Mouse (Mus musculus) intestine, embryonic 15.5 days (tissue): ENCODE data around the gene Coq2. TPM values are rescaled to one million over a fixed set of nuclear protein-coding genes. Genes with fewer than 3 reads are reported as not detected.

Source experiments
- ATAC-seq: fragments of 200-750 bp; cut with Nextera tagmentation; 2 replicates; pipeline ENCODE4 v1.8.0; 2017; ENCODE audit warnings: moderate TSS enrichment, moderate library complexity
- H3K27ac ChIP-seq: fragments of 300-500 bp; sonication (generic); 2 replicates; pipeline ENCODE4 v1.5.1; 2015; ENCODE audit warnings: mild to moderate bottlenecking, inconsistent platforms
- H3K27me3 ChIP-seq: fragments of 300-500 bp; sonication (generic); replicated peaks from 2 replicates; pipeline ENCODE4 v1.6.1; 2015; ENCODE audit warnings: inconsistent platforms
- H3K36me3 ChIP-seq: fragments of 300-500 bp; sonication (generic); 2 replicates; pipeline ENCODE4 v1.6.1; 2015; ENCODE audit warnings: inconsistent platforms
- H3K4me1 ChIP-seq: fragments of 300-500 bp; sonication (generic); replicated peaks from 2 replicates; pipeline ENCODE4 v1.6.1; 2015; ENCODE audit warnings: inconsistent platforms
- H3K4me2 ChIP-seq: fragments of 300-500 bp; sonication (generic); replicated peaks from 2 replicates; pipeline ENCODE4 v1.6.1; 2015; ENCODE audit warnings: mild to moderate bottlenecking, inconsistent platforms
- H3K4me3 ChIP-seq: fragments of 300-500 bp; sonication (generic); replicated peaks from 2 replicates; pipeline ENCODE4 v1.5.1; 2015; ENCODE audit warnings: inconsistent platforms
- H3K9ac ChIP-seq: fragments of 300-500 bp; sonication (generic); 2 replicates; pipeline ENCODE4 v1.6.1; 2015; ENCODE audit warnings: inconsistent platforms
- H3K9me3 ChIP-seq: fragments of 300-500 bp; sonication (generic); 2 replicates; pipeline ENCODE4 v1.6.1; 2016; ENCODE audit warnings: inconsistent platforms
- WGBS: fragments of 180-500 bp; shearing (Covaris S2); methylation state at CpG from one replicate; pipeline ENCODE4 v1.1.7; 2015; 5-methylcytosine and 5-hydroxymethylcytosine counted together
- polyA plus RNA-seq: library from polyadenylated mRNA; unstranded; fragments of >200 nt; fragmentation: Nextera tagmentation; extraction: Ambion mirVana; gene quantifications from 2 replicates; pipeline ENCODE4 v1.2.1, GENCODE M21; 2015

Gene Coq2
- polyA plus RNA-seq, 1 experiment from 2014 or later, result 67.6 TPM

DNA sequence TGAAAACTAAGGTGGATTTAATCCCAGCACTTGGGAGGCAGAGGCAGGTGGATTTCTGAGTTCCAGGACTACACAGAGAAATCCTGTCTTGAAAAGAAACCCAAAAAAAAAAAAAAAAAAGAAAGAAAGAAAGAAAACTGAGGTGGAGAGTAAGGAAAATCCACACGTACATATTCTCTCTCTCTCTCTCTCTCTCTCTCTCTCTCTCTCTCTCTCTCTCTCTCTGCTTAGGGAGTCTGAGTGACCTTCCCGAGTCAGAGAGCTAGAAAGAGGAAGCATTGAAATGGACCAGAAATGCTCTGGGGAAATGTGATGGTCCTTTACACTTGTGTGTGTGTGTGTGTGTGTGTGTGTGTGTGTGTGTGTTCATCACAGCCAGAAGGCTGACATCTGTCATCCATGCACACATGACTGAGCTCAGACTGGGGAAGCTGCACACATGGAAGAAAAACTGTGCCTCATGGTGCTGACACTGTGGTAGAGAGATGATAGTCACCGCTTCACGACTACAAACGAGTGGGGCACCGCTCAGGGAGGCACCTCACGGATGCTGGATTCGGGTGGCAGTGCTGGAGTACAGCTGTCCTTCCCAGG lies 40.0 kb downstream of the Coq2 start:
- 87% methylated on average over 8 of the region's 8 CpGs for WGBS
- no peaks in the 10 kb centered on the region for H3K36me3 ChIP-seq

DNA sequence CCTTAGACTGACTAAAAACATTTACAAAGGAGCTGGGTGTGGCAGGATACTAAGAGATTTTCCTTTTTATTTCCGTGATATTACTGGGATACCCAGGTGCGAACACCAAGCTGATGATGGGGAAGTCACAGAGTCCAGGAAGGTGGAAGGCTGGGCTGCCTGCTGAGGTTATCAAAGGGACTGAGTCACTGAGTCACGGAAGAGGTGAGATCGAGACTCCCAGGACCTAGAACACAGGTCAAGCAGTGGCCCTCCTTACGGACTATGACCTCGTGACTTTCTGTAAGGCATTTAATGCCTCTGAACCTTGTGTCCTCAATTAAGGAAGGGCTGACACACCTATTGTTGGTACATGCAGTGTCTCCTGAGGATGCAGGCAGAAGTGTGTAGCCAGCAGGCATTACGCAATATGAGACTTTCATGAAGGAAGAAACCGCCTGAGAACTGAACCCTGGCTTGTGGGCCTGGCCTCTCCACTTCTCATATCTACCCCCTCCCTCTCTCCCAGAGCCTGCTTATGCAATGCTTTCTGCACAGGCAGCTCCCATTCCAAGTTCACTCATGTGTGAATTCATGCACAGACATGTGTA lies 42.3 kb downstream of the Coq2 start:
- H3K4me1 ChIP-seq, result 0 out of 2 replicates have a peak, but pooled peaks cover 6% of the 10 kb centered on the region
- ATAC-seq, result peak; percentile 92
- no peaks in the 10 kb centered on the region for H3K9me3 ChIP-seq
- H3K4me2 ChIP-seq, result no peak overlapping the region
- WGBS, result 62% methylated on average over 8 of the region's 8 CpGs
- H3K36me3 ChIP-seq, result no peaks in the 10 kb centered on the region
- peak overlapping the region; percentile 78 for H3K27ac ChIP-seq
- no peak overlapping the region for H3K9ac ChIP-seq
- H3K4me3 ChIP-seq, result no peak overlapping the region
- H3K27me3 ChIP-seq, result no peaks in the 10 kb centered on the region

More for the DNA sequence above, 40.0 kb downstream of the Coq2 start:
- Histone ChIP-seq H3K9me3 (no peaks in the 10 kb centered on the region), H3K4me1 (0 out of 2 replicates have a peak, but pooled peaks cover 10% of the 10 kb centered on the region), H3K27me3 (no peaks in the 10 kb centered on the region), H3K9ac (no peak overlapping the region), H3K4me2 (no peak overlapping the region), H3K4me3 (no peak overlapping the region), H3K27ac (no peak overlapping the region)
- no peak for ATAC-seq

DNA sequence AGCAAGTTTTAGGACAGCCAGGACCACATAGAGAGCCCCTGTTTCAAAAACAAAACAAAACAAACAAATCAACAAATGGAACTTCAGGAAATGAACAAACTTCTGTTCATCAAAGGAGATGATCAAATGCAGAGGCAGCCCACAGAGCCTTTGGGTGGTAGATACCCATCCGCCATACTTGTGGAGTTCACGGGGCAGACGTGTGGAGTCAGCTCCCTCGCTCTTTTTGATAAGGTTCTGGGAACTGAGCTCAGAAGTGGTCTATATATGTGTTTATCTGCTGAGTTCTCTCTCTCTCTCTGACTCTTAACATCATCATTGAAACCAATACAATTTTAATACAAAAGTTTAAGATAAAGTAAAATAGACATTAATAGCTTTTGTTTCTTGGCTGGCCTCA lies 46.1 kb downstream of the Coq2 start:
- no peak overlapping the region for H3K4me3 ChIP-seq
- peaks cover 3% of the 10 kb centered on the region for H3K4me1 ChIP-seq
- 95% methylated on average over 4 of the region's 4 CpGs for WGBS
- no peaks in the 10 kb centered on the region for H3K27me3 ChIP-seq
- no peak overlapping the region for H3K9ac ChIP-seq
- H3K4me2 ChIP-seq, result no peak overlapping the region
- no peak for ATAC-seq
- no peak overlapping the region for H3K27ac ChIP-seq
- no peaks in the 10 kb centered on the region for H3K36me3 ChIP-seq
- no peaks in the 10 kb centered on the region for H3K9me3 ChIP-seq

DNA sequence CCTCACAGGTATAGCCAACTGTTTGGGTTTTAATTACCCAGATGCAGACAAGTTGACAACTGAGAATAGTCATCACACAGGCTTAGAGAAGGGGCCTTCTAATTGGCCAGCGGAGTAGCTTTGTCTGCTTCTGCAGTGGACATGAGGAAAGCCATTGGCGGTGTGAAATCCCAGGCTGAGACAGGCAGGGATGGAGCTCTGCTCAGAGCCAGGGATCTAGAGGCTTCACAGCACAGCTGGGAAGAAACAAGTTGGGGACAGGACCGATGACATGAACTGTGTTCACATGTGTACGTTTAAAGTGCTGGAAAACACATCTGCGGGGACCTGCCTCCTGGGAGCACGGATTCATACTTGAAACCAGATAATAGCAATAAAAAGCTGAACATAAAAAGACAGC lies 48.4 kb downstream of the Coq2 start:
- no peaks in the 10 kb centered on the region for H3K36me3 ChIP-seq
- H3K4me1 ChIP-seq, result peaks cover 6% of the 10 kb centered on the region
- H3K4me3 ChIP-seq, result no peak overlapping the region
- H3K27ac ChIP-seq, result no peak overlapping the region
- no peaks in the 10 kb centered on the region for H3K27me3 ChIP-seq
- WGBS, result 38% methylated on average over 6 of the region's 6 CpGs
- H3K9me3 ChIP-seq, result no peaks in the 10 kb centered on the region
- no peak overlapping the region for H3K4me2 ChIP-seq
- H3K9ac ChIP-seq, result no peak overlapping the region
- ATAC-seq, result peak; percentile 29; the same call in 1 of the 2 replicates

DNA sequence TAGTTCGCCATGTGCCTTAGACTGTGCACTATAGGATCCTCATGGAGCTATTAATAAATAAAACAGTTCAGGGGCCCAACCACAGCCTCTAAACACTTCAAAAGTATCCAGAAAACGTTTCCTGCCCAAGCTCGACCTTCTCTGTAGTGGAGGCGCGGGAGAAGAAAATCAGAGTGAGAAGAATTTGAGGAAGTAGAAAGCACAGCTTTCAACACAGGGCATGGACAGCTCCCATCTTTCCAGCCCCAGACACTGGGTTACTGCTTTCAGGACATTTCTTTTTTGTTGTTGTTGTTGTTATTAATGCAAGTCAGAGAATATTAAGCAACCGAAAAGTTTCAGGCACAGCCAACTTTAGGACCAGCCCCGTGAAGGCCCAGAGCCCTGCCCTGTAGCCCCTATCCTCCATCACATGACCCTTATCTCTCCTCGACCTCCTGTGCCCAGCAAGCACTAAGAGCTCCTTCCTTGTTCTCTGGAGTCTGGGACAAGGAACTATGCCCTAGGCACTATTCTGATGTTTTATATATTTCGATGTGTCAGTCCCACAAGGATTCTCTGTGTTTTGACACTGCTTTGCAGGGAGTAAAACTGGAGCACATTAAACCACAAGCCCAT lies 50.1 kb downstream of the Coq2 start:
- Histone ChIP-seq H3K4me3 (no peak overlapping the region), H3K4me2 (no peak overlapping the region), H3K27me3 (no peaks in the 10 kb centered on the region), H3K9ac (no peak overlapping the region), H3K4me1 (peaks cover 6% of the 10 kb centered on the region), H3K9me3 (no peaks in the 10 kb centered on the region), H3K27ac (no peak overlapping the region), H3K36me3 (no peaks in the 10 kb centered on the region)
- ATAC-seq, result peak; percentile 44; the same call in 1 of the 2 replicates
- 64% methylated on average over 9 of the region's 9 CpGs for WGBS

DNA sequence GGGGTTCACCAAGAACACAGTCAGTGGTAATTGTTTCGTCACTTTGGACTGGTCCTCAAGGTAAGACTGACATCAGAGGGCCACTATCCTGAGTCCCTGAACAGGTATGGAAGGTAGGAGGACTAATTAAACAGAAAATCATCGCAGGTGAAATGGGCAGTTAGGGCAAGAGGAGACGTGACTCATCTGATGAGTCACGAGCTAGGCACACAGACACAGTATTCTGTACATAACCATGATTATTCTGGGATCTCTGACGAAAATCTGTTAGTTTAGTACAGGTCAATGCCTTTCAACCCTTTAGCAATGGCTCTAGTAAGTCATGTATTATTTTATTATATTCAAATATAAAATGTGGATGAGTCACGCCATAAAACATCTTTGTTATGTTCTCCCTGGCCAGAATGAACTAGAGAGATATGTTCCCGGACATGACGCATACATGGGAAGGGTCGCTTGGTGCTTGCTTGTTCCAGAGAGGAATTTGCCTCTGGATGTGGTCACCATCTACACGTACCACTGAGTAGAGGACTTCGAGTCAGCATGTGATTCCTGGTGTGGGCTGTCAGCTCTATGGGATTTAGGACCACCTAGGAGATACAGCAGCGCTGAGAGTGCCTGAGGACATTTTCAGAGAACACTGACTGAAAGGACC lies 52.3 kb downstream of the Coq2 start:
- H3K9ac ChIP-seq, result no peak overlapping the region
- H3K4me3 ChIP-seq, result no peak overlapping the region
- H3K9me3 ChIP-seq, result no peaks in the 10 kb centered on the region
- H3K36me3 ChIP-seq, result no peaks in the 10 kb centered on the region
- WGBS, result 80% methylated on average over 12 of the region's 12 CpGs
- ATAC-seq, result no peak
- H3K4me1 ChIP-seq, result peaks cover 6% of the 10 kb centered on the region
- H3K4me2 ChIP-seq, result no peak overlapping the region
- no peaks in the 10 kb centered on the region for H3K27me3 ChIP-seq
- H3K27ac ChIP-seq, result no peak overlapping the region

DNA sequence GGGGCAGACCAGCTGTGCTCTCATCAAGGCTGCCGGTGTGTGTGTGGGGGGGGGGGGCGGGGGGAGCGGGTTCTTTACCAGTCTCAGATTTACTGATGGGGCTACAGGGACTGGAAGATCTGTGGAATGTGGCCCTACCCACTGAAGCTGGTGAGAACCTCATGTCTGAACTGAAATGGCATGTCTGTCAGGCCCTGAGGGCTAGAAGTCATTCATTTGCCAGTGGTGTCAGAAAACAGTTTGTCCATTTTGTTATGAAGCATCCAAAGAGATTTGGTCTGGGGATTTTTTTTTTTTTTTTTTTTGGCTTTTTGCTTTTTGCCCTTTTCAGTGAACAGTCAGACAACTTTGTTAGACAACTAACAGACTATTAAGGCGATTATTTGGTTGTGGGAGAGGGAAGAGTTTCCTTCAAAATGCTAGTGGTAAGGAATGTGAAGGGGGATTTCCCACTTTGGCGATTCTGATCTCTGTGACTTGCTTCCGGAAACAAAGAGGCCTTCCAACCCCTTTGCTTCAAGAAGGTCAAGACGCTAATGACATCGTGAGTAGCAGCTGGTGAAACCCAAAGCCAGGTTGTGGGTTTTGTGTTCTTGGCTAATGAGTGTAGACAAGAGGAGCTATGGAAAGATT lies 52.9 kb downstream of the Coq2 start:
- Histone ChIP-seq H3K27me3 (no peaks in the 10 kb centered on the region), H3K4me2 (no peak overlapping the region), H3K4me1 (peaks cover 6% of the 10 kb centered on the region), H3K36me3 (no peaks in the 10 kb centered on the region), H3K4me3 (no peak overlapping the region), H3K9ac (no peak overlapping the region), H3K27ac (no peak overlapping the region), H3K9me3 (no peaks in the 10 kb centered on the region)
- WGBS, result 52% methylated on average over 8 of the region's 8 CpGs
- no peak for ATAC-seq

DNA sequence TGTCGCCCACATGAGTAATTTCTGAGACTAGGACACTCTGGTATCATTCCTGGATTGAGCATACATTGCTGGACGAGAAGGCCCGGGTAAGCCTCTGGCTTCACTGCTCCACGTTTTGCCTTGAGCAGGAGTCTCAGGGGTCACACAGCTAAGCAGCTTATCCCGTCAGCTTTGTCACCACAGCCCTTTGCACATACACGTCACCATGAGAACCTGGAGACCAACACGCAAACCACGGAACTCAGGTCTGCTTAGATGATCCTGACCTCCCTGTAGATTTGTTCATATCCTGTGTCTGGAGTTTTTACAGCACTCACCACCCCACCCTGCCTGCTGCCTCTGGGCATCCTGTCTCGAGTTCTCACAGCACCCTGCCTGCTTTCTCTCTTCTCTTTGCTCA lies 54.0 kb downstream of the Coq2 start:
- Histone ChIP-seq H3K27me3 (no peaks in the 10 kb centered on the region), H3K9me3 (no peaks in the 10 kb centered on the region), H3K4me1 (peaks cover 3% of the 10 kb centered on the region), H3K9ac (no peak overlapping the region), H3K27ac (no peak overlapping the region), H3K4me3 (no peak overlapping the region), H3K4me2 (no peak overlapping the region), H3K36me3 (no peaks in the 10 kb centered on the region)
- no peak for ATAC-seq
- WGBS, result 73% methylated on average over 9 of the region's 9 CpGs

DNA sequence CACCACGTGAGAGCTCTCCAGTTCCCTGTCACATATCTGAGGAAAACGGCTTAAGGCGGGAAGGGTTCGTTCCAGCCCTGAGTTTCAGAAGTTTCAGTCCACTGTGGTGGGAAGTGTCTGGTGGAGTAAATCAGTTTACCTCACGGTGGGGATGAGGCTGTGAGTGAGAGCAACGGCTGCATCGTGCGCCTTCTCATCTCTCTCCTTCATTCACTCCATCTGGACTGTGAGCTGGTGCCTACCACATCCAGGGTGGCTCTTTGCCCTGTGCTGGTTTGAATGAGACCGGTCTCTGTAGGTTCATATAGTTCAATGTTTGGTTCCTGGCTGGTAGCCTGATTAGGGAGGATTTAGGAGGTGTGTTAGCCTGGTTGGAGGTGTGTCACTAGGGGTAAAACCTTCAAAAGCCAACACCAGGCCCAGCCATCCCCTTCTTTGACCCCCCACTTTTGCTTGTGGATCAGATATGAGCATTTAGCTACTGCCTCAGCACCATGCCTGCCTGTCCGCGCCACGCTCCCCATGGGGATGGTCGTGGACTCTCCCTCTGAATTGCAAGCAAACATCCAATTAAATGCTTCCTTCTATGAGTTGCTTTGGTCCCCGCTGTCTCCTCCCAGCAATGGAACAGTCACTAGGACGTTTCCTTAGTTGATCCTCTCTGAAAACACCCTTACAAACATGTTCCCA lies 55.2 kb downstream of the Coq2 start:
- Histone ChIP-seq H3K4me2 (no peak overlapping the region), H3K27ac (no peak overlapping the region), H3K4me3 (no peak overlapping the region), H3K4me1 (0 out of 2 replicates have a peak, but pooled peaks cover 3% of the 10 kb centered on the region), H3K9ac (no peak overlapping the region), H3K9me3 (no peaks in the 10 kb centered on the region), H3K36me3 (no peaks in the 10 kb centered on the region), H3K27me3 (no peaks in the 10 kb centered on the region)
- 89% methylated on average over 15 of the region's 15 CpGs for WGBS
- ATAC-seq, result no peak

DNA sequence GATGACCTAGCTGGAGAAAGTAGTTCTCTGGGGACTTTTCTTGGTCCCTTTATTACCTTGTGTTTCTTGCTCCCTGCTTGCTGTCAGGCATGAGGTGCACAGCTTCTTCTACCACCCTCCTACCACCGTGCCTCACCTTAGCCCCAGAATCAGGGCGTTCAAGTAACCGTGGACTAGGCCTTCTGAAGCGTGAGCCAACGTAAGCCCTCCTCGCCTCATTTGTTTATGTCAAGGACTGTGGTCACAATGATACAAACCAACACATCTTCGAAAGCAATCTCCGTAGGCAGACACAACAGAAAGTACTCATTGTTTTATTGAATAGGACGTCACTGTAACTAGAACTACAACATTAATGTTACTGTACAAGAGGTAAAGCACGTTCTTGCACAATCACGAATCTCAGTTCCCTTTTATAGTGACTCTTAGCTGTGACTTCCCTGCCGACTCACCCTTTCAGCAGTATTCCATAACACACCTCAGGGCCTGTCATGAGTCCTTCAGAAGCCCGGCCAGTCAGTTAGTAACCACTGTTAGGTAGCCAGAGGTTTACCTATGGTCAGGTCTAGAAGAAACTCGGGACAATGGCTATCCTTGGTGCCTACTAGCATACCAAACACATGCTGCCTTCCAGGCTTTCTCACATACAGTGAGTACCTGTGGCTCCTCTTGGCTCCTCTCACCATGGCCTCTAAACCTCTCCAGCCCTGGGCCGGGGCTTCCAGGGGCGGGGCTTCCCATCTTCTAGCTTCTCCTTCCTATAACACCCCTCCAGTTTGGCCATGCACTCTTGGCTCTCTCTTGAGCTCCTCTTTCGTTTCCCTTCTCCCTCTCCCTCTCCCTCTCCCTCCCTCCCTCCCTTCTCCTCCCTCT lies 60.8 kb downstream of the Coq2 start:
- WGBS, result 87% methylated on average over 17 of the region's 17 CpGs
- Histone ChIP-seq H3K27me3 (no peaks in the 10 kb centered on the region), H3K9me3 (no peaks in the 10 kb centered on the region), H3K9ac (no peak overlapping the region), H3K27ac (no peak overlapping the region), H3K36me3 (no peaks in the 10 kb centered on the region), H3K4me1 (no peaks in the 10 kb centered on the region), H3K4me2 (no peak overlapping the region), H3K4me3 (no peak overlapping the region)
- no peak for ATAC-seq

DNA sequence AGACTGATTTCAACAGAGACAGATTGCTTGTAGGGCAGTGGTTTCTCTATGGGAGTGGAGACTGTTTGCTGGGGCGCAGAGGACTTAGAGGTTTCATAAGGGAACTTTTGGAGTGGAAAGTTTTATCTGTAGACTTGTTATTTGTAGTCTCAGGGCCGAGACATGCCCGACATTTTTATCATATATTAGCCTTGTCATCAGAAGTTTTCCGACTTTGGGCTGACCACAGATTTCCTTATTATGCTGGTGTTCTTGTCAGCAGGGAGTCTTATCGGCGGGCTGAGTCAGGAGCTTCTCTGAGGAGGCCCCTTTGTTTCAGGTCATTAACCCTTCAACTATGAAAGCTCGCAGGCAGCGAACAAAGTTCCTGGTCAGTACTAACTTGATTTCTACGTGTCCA lies 67.1 kb downstream of the Coq2 start:
- H3K4me2 ChIP-seq, result no peak overlapping the region
- H3K9ac ChIP-seq, result no peak overlapping the region
- H3K4me1 ChIP-seq, result peaks cover 18% of the 10 kb centered on the region; the same call in 1 of the 2 replicates
- H3K4me3 ChIP-seq, result no peak overlapping the region
- 0 out of 2 replicates have a peak, but pooled peaks have one; percentile 29 for ATAC-seq
- no peaks in the 10 kb centered on the region for H3K36me3 ChIP-seq
- no peaks in the 10 kb centered on the region for H3K27me3 ChIP-seq
- WGBS, result 74% methylated on average over 9 of the region's 9 CpGs
- no peaks in the 10 kb centered on the region for H3K9me3 ChIP-seq
- H3K27ac ChIP-seq, result peak overlapping the region; percentile 68
